Mouse (Mus musculus) brown adipose tissue, adult 24 weeks (tissue): Measurements from ENCODE around the gene S1pr1. TPM values are rescaled to one million over a fixed set of nuclear protein-coding genes. Genes with fewer than 3 reads are reported as not detected.

Source experiments
- H3K27ac ChIP-seq: fragments of 200-500 bp; replicated peaks from 2 replicates; pipeline ENCODE4 v1.5.1; 2012; ENCODE audit warnings: low read depth, mild to moderate bottlenecking, low read length
- H3K4me1 ChIP-seq: fragments of 200-500 bp; 2 replicates; pipeline ENCODE4 v1.6.1; 2012; ENCODE audit warnings: low read length, mixed read lengths; ENCODE audit not compliant: control insufficient read depth, insufficient read depth, insufficient read length
- H3K4me3 ChIP-seq: fragments of 200-500 bp; 2 replicates; pipeline ENCODE4 v1.5.1; 2012; ENCODE audit warnings: low read depth, mild to moderate bottlenecking, low read length, moderate library complexity; ENCODE audit not compliant: insufficient read depth
- polyA plus RNA-seq: library from polyadenylated mRNA; stranded (reverse); fragments of >200 nt; gene quantifications from 2 replicates; pipeline ENCODE4 v1.2.4, GENCODE M21; 2012; ENCODE audit not compliant: missing spikeins, insufficient read depth, insufficient read length

The S1pr1 gene
- 23.1 and 29.4 TPM in 2 replicates for polyA plus RNA-seq

DNA sequence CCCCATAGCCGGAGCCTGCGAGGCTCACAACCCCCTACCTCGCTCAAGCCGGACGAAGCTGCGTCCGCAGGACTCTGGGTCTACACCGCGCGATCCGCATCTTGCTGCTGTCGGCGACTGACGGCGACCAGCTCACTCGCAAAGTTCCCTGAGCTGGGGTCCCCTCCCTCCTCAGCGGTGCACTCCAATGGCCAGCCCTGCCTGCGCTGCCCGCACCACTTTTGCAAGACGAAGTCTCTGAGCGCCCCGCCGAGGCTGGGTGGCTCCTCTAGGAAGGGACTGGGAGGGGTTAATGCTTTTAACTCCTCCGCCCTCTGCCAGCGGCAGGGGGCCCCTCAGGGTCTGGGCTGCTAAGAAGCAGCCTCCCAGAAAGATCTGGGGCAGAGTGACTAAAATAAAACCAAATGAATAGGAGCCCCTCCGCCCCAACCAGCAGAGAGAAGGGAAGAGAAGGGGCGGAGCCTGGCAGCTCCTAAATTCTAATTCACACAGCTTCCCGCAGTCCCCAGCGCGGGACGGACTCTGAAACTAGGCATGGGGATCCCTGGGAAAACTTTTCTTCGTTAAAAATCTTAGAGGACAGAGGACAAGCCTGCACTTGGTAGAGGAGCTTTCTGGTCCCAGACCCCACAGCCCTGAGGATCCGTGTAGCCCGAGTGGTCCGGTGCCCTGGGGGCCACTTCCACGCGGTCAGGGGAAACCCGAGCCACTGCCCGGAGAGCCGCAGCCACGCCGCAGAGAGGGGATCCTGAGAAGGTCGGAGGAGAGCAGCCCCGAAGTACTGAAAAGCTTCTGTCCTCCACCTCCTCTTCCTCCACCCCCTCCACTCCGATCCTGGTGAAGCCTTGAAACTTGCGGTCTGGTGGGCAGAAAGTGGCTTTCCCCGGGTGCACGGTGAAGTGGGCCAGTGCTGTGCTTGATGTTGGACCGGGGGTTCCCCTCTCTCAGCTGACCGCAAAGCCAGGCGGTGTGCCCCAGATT is at the start of gene S1pr1:
Gene S1pr1, minus strand, starts transcription at position 402 of the 981 bp plus-strand sequence.
- H3K4me1 ChIP-seq, result no peaks in the 10 kb centered on the region
- peak within 1 kb of the TSS; percentile 95 for H3K4me3 ChIP-seq
- H3K27ac ChIP-seq, result peak within 1 kb of the TSS; percentile 100

DNA sequence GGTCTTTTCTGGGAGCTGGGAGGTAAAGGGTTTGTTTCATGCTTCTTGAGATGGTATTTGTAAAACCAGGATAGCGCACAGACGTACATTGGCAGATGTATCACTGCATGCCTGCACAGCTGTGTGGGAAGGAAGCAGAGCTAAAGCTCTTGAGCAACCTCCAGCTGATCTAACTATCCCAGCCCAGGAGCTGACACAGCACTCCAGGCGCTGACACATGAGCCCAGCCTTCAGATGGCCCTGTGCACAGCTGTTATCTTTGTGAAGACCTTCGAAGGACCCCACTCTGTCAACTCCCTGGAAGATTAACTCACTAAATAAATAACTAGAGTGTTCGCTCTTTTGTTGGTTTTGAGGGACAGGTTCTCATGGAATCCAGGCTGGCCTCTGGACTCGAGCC is 48.4 kb upstream of the S1pr1 start:
- Histone ChIP-seq H3K4me1 (peaks cover 15% of the 10 kb centered on the region), H3K27ac (peak overlapping the region; percentile 99), H3K4me3 (no peak overlapping the region)

DNA sequence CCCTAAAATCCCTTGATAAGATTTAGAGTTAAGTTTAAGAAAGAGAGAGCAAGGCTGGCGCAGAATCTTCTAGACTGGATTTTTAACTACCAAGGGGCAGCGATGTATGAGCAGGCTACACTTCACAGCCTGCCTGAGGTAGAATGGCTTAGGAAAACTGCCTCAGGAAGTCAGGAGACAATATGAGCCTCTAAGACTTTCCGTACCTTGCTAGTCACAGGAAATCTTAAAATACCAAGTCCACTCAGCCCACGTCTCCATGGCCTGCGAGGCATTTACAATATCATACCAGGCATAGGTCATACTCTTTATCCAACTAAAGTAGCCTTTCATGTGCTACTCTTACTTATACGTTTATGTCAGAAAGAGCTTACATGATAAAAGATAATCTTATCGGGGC is 48.0 kb upstream of the S1pr1 start:
- peak overlapping the region; percentile 99 for H3K27ac ChIP-seq
- peaks cover 15% of the 10 kb centered on the region for H3K4me1 ChIP-seq
- H3K4me3 ChIP-seq, result no peak overlapping the region

DNA sequence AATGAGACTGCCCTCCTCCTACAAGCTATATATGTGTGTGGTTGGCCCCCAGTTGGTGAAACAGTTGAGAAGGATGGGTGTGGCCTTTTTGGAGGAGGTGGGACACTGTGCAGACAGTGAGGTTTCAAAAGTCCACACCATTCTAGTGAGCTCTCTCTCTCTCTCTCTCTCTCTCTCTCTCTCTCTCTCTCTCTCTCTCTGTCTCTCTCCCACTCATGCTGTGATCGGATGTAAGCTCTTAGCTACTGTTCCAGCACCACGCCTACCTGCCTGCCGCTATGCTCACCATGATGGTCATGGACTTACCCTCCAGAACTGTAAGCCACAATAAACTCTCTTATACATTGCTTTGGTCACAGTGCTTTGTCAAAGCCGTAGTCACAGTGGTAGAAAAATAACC is 44.8 kb upstream of the S1pr1 start:
- Histone ChIP-seq H3K27ac (peak overlapping the region; percentile 30; the same call in 1 of the 2 replicates), H3K4me1 (peaks cover 8% of the 10 kb centered on the region)

DNA sequence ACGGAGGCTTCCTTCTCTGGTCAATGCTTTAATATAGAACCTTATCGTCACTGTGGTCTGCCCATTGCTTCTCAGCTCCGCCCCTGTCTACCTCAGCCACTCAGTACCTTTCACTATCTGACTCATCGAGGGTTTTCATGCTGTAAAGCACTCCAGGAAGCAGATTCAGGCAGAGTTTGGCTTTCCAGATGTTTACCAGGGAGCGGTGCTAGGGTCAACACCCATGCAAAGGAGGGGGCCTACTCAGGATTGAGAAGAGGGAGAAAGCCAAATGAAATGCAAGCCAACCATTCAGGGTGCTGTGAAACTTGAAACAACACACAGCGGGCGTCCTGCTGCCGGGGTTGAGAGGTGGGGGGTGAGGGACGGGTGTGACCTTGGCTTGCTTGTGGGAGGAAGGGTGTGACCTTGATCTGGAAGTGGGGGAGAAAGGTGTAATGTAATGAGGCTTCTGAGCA is 43.6 kb upstream of the S1pr1 start:
- peaks cover 5% of the 10 kb centered on the region; the same call in 1 of the 2 replicates for H3K4me1 ChIP-seq
- peak overlapping the region; percentile 10; the same call in 1 of the 2 replicates for H3K4me3 ChIP-seq
- H3K27ac ChIP-seq, result peak overlapping the region; percentile 78

More for the DNA sequence above, 44.8 kb upstream of the S1pr1 start:
- H3K4me3 ChIP-seq, result no peak overlapping the region

DNA sequence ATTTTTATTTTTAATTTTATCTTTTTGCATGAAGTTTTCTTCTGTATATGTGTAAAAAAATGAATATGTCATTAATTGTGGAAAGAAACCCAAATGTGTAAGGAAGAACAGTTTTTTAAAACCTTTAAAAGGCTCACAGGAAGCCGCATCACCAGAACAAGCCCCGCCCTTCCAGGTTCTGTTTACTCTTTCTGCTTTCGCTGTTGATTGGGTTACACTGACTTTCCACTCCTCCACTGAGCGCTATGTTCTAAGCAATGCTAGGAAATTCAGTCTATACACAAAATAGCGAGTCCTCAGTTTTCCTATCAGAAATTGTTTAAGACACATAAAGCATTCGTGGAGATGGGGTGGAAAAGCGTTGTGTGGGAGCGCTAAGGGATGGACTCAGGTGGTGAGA is 39.6 kb upstream of the S1pr1 start:
- Histone ChIP-seq H3K27ac (no peak overlapping the region; the same call in 1 of the 2 replicates), H3K4me1 (no peaks in the 10 kb centered on the region; the same call in 1 of the 2 replicates), H3K4me3 (no peak overlapping the region)

DNA sequence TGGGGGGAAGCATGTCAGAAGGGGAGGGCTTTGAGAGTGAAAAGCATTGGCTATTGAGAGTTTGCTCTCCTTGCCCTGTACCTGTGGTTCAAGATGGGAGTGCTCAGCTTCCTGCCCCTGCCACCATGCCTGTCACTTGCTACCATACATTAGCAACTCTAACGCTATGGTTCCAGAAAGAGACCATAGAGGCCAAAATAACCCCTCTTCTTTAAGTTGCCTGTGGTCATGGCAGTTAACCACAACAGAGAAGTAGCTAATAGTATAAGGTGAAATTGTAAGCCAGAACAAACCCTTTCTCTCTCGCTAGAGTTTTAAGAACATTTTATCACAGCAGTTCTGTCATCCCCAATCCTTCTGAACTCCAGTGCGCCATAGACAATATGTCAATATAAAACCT is 35.5 kb upstream of the S1pr1 start:
- Histone ChIP-seq H3K4me3 (no peak overlapping the region), H3K27ac (no peak overlapping the region), H3K4me1 (peaks cover 1% of the 10 kb centered on the region; the same call in 1 of the 2 replicates)

DNA sequence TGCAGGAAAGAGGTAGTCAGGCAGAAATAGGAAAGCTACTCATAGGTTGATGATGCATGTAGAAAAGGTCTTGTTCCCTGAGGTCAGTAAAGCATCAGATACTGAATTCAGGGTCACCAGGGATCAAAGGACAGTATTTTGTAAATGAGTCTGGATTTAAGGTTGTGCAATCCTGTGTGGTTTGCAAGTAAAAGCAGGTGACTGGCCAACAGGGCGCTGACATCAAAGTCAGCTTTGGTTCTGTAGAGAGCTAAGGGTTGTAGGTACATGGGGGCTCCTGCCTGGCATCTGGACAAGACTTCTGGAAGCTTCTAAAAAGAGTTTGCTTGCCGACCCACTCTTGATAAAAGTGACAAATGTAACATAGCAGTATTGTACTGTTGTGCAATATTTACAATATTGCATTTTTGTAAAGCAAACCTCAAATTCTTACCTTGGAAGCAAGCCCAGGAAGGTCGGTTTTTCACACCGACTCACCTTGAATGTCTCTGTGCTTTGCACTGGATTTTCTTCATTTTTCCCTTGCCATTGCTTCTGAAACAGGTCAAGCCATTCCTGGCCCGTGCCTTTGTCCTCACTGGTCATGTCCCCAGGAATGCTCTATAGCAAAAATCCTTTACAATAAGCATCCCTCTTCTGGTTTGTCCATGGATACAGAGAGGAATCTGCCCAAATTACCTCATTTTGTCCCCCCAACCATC is 33.6 kb upstream of the S1pr1 start:
- Histone ChIP-seq H3K27ac (no peak overlapping the region), H3K4me1 (peaks cover 5% of the 10 kb centered on the region; the same call in 1 of the 2 replicates), H3K4me3 (no peak overlapping the region)

DNA sequence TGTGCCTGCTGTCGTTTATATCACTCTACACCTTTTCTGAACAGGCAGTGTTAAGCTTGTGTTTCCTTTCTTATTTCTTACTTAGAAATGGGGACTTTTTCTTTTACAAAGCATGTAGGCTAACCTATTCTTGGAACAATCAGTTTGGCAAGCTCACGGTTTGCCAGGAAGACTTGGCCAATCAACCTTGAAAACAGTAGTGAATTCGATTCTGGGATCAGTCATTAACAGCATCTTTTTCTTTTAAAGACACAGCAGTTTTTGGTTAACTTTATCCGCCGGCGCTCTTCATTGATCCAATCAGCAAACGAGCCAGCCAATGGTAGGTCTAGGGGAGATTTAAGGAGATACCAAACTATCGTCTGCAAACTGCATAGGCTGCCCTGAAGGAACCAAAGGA is 31.6 kb upstream of the S1pr1 start:
- H3K4me1 ChIP-seq, result peaks cover 5% of the 10 kb centered on the region; the same call in 1 of the 2 replicates
- 0 out of 2 replicates have a peak overlapping the region, but pooled peaks have one; percentile 11 for H3K27ac ChIP-seq
- no peak overlapping the region for H3K4me3 ChIP-seq

DNA sequence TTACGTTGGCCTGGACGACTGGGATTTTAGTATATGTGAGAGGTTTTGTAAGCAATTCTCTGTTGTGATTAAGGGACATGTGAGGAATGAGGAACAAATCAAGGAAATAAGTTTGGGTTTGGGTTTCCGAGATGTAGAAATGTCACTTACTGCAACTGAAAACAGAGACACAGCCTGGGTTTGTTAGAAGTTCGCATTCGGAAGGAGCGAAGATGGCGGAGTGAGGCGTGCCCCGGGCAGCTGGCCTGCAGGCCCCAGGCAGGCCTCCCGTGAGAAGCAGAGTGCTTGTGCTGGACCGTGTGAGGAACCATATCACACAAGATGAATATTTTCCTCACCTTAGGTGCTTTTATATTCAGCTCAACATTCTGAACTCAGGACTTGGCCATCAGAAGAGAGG is 30.2 kb upstream of the S1pr1 start:
- H3K4me1 ChIP-seq, result peaks cover 5% of the 10 kb centered on the region; the same call in 1 of the 2 replicates
- peak overlapping the region; percentile 73 for H3K27ac ChIP-seq
- H3K4me3 ChIP-seq, result no peak overlapping the region

DNA sequence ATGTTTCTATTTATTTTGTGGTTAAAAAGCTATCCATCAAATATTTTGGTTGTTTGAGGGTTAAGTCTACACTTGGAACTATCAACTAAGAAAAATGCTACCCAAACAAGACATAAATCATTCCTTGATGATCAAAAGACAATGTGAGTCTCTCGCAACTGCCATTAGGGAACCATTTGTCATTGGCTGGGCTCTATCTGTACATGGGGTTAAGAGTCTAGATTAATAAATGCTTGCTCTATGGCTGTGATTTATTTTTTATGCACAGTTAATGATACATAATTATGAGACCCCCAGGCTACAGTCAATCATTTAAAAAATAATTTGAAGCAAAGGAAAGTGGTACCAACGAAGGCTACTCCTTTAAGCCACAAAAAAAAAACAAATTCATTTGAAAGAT is 23.7 kb upstream of the S1pr1 start:
- no peak overlapping the region for H3K27ac ChIP-seq
- no peaks in the 10 kb centered on the region for H3K4me1 ChIP-seq
- H3K4me3 ChIP-seq, result no peak overlapping the region

DNA sequence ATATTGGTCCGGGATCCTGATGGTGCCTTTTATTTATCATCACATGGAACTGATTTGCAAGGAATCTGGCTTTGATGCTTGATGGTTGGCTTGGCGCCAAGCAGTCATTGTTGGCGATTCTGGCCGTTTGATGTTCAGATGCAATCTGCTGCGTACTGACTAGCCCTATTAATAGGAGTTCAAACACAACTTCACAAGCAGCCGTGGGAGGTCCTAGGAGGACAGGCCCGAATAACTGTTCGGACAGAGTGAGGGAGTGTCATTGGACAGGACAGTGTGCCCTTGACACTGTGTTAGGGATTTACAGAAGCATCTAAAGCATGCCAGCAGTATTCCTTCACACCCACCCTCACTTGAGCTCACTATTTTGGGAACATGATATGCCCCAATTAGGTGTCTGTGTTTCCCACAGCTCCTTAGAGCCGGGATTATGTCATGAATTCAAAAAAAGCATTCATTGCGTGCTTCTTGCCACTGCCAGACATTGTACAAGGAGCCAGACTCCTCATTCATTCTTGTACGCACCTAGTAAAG is 23.0 kb upstream of the S1pr1 start:
- Histone ChIP-seq H3K4me1 (no peaks in the 10 kb centered on the region), H3K27ac (no peak overlapping the region), H3K4me3 (no peak overlapping the region)

DNA sequence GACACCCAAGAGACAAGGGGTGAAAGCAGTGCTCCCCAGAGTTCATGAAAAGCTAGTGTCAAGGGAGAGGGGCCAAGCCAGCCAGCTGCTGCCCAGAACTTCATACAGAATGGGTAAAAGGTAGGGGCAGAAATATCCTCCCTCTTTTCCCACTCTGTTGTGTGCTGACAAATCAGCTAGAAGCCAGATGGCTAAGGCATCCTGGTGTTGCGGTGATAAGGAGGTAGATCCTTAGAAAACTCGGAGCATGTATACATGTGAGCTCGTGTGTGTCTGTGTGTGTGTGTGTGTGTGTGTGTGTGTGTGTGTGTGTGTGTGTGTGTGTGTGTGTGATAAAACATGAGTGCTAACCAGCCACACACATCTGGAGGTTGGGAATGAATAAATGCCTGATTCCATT is 20.7 kb upstream of the S1pr1 start:
- H3K4me3 ChIP-seq, result no peak overlapping the region
- no peaks in the 10 kb centered on the region for H3K4me1 ChIP-seq
- H3K27ac ChIP-seq, result no peak overlapping the region

DNA sequence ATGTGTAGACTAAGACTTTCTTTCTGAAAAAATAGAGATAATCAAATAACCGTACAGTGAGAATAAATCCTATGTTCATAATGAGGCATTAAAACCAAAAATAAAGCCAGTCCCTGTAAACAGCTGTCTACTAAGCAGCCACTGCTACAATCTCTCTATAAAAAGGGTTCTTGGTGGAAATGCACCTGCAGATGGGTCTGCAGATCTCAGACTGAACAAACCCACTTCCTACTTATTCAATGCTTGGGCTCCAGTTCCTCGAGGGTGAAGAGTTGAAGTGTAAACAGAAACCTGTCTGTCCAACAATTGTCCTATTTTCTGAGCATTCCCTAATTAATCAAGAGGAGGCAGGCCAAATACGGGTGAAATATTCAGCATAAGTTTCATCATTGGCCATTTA is 20.0 kb upstream of the S1pr1 start:
- H3K27ac ChIP-seq, result no peak overlapping the region
- H3K4me1 ChIP-seq, result no peaks in the 10 kb centered on the region
- no peak overlapping the region for H3K4me3 ChIP-seq

DNA sequence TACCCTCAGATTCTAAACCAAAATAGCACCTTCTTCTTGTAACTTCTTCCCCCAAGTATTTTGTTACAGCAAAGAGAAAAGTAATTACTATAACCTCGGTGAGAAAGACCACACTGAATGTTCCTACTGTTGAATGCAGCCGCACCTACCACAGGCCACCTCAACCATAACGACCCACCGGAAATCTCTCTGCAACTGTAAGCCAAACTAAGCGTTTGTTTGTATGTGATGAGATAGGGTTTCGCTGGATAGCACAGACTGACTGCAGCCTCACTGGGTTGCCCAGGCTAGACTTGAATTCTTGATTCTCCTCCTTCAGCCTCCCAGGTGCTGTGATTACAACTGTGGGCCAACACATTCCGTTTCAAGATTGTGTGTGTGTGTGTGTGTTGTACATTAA is 15.5 kb upstream of the S1pr1 start:
- H3K4me1 ChIP-seq, result peaks cover 2% of the 10 kb centered on the region; the same call in 1 of the 2 replicates
- no peak overlapping the region for H3K27ac ChIP-seq
- no peak overlapping the region for H3K4me3 ChIP-seq
